Mouse (Mus musculus) small intestine, adult 2 months (tissue): ENCODE results near the gene Spry2. TPM values are rescaled to one million over a fixed set of nuclear protein-coding genes. Genes with fewer than 3 reads are reported as not detected.

Experiments
- H3K27ac ChIP-seq: fragments of 200-500 bp; 2 replicates; pipeline ENCODE4 v1.5.1; 2012; ENCODE audit warnings: low read depth, low read length, control low read depth, inconsistent platforms; ENCODE audit not compliant: insufficient read depth
- H3K27me3 ChIP-seq: fragments of 200-500 bp; 2 replicates; pipeline ENCODE4 v1.6.1; 2012; ENCODE audit warnings: mild to moderate bottlenecking, moderate library complexity, low read length, inconsistent platforms; ENCODE audit not compliant: control insufficient read depth, insufficient read depth
- H3K36me3 ChIP-seq: fragments of 200-500 bp; 2 replicates; pipeline ENCODE4 v1.6.1; 2012; ENCODE audit warnings: mild to moderate bottlenecking, low read length, control low read depth, inconsistent platforms; ENCODE audit not compliant: control insufficient read depth, insufficient read depth
- H3K4me1 ChIP-seq: fragments of 200-500 bp; 2 replicates; pipeline ENCODE4 v1.6.1; 2012; ENCODE audit warnings: low read length, inconsistent platforms, mixed read lengths; ENCODE audit not compliant: control insufficient read depth, insufficient read depth, insufficient read length
- H3K4me3 ChIP-seq: fragments of 200-500 bp; 2 replicates; pipeline ENCODE4 v1.5.1; 2012; ENCODE audit warnings: low read depth, mild to moderate bottlenecking, control low read depth, inconsistent platforms, low read length, moderate library complexity
- CTCF ChIP-seq: fragments of 200-500 bp; IDR thresholded peaks from 2 replicates; pipeline ENCODE4 v1.5.1; 2012; ENCODE audit warnings: low read depth, mild to moderate bottlenecking, control low read depth, inconsistent platforms, low read length, moderate library complexity, mixed read lengths; ENCODE audit not compliant: insufficient replicate concordance, insufficient read length; ENCODE audit errors: extremely low read depth
- POLR2A ChIP-seq: fragments of 200-500 bp; IDR thresholded peaks from 2 replicates; pipeline ENCODE4 v1.6.1; 2012; ENCODE audit warnings: low read depth, mild to moderate bottlenecking, control low read depth, inconsistent platforms, low read length, moderate library complexity
- whole genome bisulfite sequencing: fragments of 180-500 bp; shearing (Covaris S2); methylation state at CpG from one replicate; pipeline ENCODE4 v1.1.7; 2018; 5-methylcytosine and 5-hydroxymethylcytosine counted together
- polyA plus RNA-seq: library from polyadenylated mRNA; depleted of rRNA; stranded (reverse); fragments of >200 nt; gene quantifications from 2 replicates; pipeline ENCODE4 v1.2.3, GENCODE M21; 2012

Gene Spry2
- polyA plus RNA-seq, 1 experiment = 11.6 TPM

GRCm38 (mm10) chr14:105899116-105899515, 2.5 kb upstream of the Spry2 start:
- Histone ChIP-seq H3K4me3 (peak overlapping the region; percentile 63), H3K36me3 (no peaks in the 10 kb centered on the region), H3K27ac (no peak overlapping the region), H3K4me1 (peaks cover 2% of the 10 kb centered on the region; the same call in 1 of the 2 replicates), H3K27me3 (no peaks in the 10 kb centered on the region)
- WGBS = 10% methylated on average over 11 of the region's 11 CpGs
- 0 out of 2 replicates have a peak, but pooled peaks have one; percentile 0 for TF ChIP-seq POLR2A
- TF ChIP-seq CTCF = no peak

GRCm38 (mm10) chr14:105898266-105899111, 1.9 kb upstream of the Spry2 start:
- Histone ChIP-seq H3K4me3 (peak overlapping the region; percentile 63), H3K27me3 (no peaks in the 10 kb centered on the region), H3K27ac (peak overlapping the region; percentile 97), H3K36me3 (0 out of 2 replicates have a peak, but pooled peaks cover 1% of the 10 kb centered on the region), H3K4me1 (peaks cover 2% of the 10 kb centered on the region)
- under 1% methylated on average over 58 of the region's 58 CpGs for WGBS
- peak; percentile 92 for TF ChIP-seq CTCF
- peak; percentile 37; the same call in 1 of the 2 replicates for TF ChIP-seq POLR2A

- Histone ChIP-seq H3K27ac (peak overlapping the region; percentile 97), H3K4me3 (peak overlapping the region; percentile 63), H3K36me3 (peaks cover 9% of the 10 kb centered on the region; the same call in 1 of the 2 replicates), H3K27me3 (no peaks in the 10 kb centered on the region), H3K4me1 (peaks cover 2% of the 10 kb centered on the region)
- TF ChIP-seq POLR2A (0 out of 2 replicates have a peak, but pooled peaks have one; percentile 2), CTCF (no peak)
- WGBS = under 1% methylated on average over 26 of the region's 28 CpGs
These were observed 1.0 kb upstream of the Spry2 start for GRCm38 (mm10) chr14:105897569-105898101.

- Histone ChIP-seq H3K27ac (peak overlapping the region; percentile 93), H3K4me3 (peak overlapping the region; percentile 99), H3K27me3 (no peaks in the 10 kb centered on the region), H3K4me1 (peaks cover 2% of the 10 kb centered on the region), H3K36me3 (peaks cover 17% of the 10 kb centered on the region)
- TF ChIP-seq CTCF = no peak
- no peak; the same call in 1 of the 2 replicates for TF ChIP-seq POLR2A
- WGBS = under 1% methylated on average over 50 of the region's 50 CpGs
These were observed 513 bp downstream of the Spry2 start for GRCm38 (mm10) chr14:105895961-105896651.

GRCm38 (mm10) chr14:105894971-105895873, 1.4 kb downstream of the Spry2 start:
- under 1% methylated on average over 36 of the region's 36 CpGs for WGBS
- peaks cover 2% of the 10 kb centered on the region for H3K4me1 ChIP-seq
- TF ChIP-seq POLR2A = no peak
- no peak for TF ChIP-seq CTCF

GRCm38 (mm10) chr14:105893623-105893995, 3.0 kb downstream of the Spry2 start:
- H3K36me3 ChIP-seq = peaks cover 17% of the 10 kb centered on the region
- TF ChIP-seq CTCF = no peak
- no peak for TF ChIP-seq POLR2A
- H3K27ac ChIP-seq = peak overlapping the region; percentile 43
- H3K27me3 ChIP-seq = no peaks in the 10 kb centered on the region
- H3K4me3 ChIP-seq = peak overlapping the region; percentile 55
- no peaks in the 10 kb centered on the region; the same call in none of the 2 replicates for H3K4me1 ChIP-seq
- 44% methylated on average over 9 of the region's 9 CpGs for WGBS

More at GRCm38 (mm10) chr14:105894971-105895873, 1.4 kb downstream of the Spry2 start:
- Histone ChIP-seq H3K4me3 (peak overlapping the region; percentile 99), H3K27me3 (no peaks in the 10 kb centered on the region), H3K27ac (peak overlapping the region; percentile 93), H3K36me3 (peaks cover 17% of the 10 kb centered on the region)
